Mouse (Mus musculus) thymus, adult 2 months (tissue): ENCODE results near the gene Caskin2.

Experiments used
- CTCF ChIP-seq: fragments of 200-500 bp; IDR thresholded peaks from 2 replicates; pipeline ENCODE4 v1.5.1; 2012; ENCODE audit warnings: mild to moderate bottlenecking, control low read depth, low read length, moderate library complexity, borderline replicate concordance; ENCODE audit not compliant: control insufficient read depth, poor library complexity, insufficient read depth; ENCODE audit errors: extremely low read depth
- POLR2A ChIP-seq: fragments of 200-500 bp; IDR thresholded peaks from 2 replicates; pipeline ENCODE4 v1.6.1; 2012; ENCODE audit warnings: mild to moderate bottlenecking, low read length, control low read depth, moderate library complexity; ENCODE audit not compliant: control insufficient read depth, poor library complexity, insufficient read depth; ENCODE audit errors: extremely low read depth

DNA sequence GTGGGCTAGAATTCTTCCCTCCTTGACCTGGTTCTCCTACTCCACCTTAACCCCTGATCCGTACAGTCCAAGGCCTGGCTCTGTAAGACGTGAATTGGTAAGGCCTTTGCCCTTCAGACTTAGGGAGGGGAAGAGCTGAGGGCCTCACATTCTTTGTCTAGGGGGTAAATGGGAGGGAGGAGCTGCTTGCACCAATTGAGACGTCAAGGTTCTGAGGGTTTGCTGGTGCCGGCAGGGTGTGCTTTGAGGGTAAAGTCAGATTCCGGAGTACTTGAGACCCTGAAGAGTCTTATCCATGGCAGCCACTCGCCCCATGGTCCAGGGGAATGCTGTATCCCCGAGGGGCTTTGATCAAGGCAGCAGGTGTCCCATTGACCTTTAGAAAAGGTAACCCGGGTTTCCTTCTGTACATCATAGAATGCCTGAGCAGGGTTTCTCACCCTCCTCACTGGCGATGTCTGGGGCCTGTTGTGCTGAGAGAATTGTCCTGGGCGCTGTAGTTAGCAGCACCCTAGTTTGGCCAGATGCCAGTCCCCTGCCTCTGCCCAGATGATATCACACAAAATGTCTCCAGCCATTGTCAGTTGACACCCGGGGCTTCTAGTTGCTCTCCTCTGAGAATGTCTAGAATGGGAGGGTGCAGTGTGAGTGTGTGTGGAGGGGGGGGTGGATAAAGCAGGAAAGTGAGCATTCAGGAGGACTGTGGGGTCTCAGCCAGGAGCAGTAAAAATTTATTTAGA is 23.4 kb upstream of the Caskin2 start:
- TF ChIP-seq CTCF (no peak), POLR2A (no peak)
